Mouse (Mus musculus) monocyte, adult 2 months (primary cell): ENCODE results near the gene Dcxr.
A peak's percentile ranks its signal among the peaks of the same experiment; 100 is the strongest.

Experiments
- DNase-seq, 2 experiments: peaks; one replicate each; pipeline ENCODE4 v3.0.0; 2022; ENCODE audit warnings: low spot score in 2 of 2, low read depth in 1 of 2

The Dcxr gene

GRCm38 (mm10) chr11:120730331-120730870 is 3.3 kb upstream of the Dcxr start:
- no peak for DNase-seq

- DNase-seq, result peak in 1 of 2 experiments; percentile 51
These were observed 2.5 kb upstream of the Dcxr start for GRCm38 (mm10) chr11:120729432-120730050.

DNA sequence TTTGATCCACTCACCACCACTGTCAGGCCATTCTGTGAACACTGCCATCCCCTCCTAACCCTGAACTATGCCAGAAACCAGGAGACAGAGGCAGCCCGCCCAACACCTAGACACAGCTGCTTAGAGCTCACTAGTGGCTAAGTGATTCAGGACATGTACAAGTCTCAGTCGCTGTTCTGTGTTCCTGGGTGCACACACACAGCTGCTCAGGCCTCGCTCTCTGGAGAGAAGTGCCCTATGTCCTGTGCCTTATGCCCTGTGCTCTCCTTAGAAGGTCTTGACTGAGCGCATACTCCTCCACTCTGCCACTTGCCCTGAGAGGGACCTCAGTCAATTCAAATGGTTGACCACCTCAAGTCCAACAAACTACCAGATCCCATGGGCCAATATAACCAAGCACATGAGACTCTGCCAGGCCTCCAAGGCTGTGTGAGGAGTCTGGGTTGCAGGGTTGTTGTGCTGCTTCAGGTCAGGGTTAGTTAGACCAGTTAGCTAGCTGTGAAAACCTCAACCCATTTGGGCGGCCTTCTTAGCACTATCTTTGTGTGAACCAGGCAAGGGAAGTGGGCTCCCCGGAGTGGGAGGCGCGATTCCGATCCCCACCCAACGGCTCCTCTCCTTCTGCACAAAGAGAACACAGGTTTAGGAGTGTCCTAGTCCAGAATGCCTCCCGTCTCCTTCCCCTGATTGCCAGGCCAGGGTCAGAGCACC is 1.6 kb upstream of the Dcxr start:
- no peak for DNase-seq

DNA sequence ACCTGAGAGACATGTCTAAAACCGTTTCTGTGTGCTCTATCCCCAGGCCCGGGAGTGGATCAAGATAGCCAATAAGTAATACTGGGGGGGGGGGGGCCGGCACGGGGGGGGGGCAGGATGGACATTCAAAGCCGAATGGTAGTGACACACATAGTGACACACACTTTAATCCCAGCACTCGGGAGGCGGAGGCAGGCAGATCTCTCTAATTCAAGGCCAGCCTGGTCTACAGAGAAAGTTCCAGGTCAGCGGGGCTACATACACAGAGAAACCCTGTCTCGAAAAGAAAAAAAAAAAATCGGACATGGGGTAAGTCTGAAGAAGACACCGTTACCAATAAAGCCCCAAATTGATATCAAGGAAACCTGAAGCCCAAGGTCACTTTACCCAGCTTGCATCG is 483 bp upstream of the Dcxr start:
- DNase-seq, result no peak

DNA sequence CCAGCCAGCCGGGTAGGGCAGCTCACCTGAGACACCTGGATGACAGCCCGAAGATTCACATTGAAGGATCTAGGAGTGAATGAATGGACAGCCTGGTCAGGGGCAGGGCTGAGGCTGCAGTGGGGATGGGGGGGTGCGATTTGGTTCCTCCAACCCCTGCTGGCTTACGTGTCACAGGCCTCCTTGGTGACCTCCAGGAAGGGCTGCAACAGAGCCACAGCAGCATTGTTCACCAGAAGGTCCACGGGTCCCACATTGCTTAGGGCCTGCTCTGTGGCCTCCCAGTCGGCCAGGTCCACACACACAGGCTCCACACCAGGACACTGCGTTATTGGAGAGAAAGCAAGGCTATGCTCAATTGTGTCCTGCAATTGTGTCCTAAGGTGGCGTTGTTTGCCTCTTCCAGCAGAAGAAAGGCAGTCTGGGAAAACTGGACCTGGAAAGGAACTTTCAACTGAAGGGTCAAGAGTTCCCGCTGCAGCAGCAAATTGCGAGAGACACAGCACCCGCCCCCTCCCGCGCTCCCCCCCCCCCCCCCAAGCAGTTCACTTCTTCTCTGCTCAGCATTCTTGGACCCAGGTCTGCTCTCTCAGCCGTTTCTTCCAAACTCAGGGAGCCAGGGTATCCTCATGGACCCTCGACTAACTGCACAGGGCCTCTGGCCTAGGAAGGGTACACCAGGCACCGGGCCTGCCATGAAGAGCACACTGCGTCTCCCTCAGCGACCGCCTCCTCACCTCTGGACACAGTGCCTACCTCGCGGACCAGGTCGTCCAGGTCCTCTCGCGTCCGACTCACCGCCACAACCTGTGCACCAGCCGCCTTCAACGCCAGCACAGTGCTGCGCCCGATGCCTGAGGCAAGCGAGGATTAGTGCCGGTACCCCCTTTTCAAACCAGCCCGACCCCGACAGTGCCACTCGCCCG is 575 bp downstream of the Dcxr start:
- DNase-seq, result no peak

DNA sequence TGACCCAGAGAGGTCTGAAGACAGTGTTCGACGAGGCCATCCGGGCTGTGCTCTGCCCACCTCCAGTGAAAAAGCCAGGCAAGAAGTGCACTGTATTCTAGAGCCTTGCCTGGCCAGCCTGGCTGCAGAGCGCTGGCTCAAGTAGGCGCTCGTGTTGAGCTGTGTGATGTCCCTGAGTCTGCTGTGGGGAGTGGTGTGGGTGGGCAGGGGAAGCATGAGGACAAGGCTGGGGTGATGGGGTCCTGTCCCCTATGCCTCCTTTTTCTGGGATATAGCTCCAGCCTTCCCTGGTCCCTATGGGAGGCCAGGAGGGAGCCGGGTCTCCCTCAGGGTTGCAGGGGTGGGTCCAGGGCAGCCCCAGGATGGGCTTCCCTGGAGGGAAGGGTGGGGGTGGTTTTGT is 3.6 kb downstream of the Dcxr start:
- DNase-seq, result no peak

- no peak for DNase-seq
These were observed 4.2 kb downstream of the Dcxr start for GRCm38 (mm10) chr11:120722761-120723382.

DNA sequence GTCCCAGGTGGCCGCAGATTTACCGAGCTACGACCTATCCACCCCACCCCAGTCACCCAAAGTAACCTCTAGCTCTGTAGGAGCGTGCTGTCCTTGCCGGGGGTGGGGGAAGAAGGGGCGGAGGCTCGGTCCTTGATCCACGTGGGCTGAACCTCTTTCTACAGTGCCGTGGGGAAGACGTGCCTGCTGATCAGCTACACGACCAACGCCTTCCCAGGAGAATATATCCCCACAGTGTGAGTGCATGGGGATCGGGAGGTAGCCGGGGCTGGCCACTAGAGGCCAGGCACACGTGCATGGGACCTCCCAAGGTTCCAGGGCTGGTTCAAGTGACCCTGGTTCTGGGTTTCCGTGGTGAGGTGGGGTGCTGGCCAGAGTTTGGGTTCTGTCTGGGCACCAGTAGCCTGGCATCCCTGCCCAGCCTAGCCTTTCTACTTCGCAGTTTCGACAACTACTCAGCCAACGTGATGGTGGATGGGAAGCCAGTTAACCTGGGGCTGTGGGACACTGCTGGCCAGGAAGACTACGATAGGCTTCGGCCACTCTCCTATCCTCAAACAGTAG is 4.9 kb downstream of the Dcxr start:
- no peak for DNase-seq

- no peak for DNase-seq
These were observed 5.7 kb downstream of the Dcxr start, which contains the start of gene Rac3 for GRCm38 (mm10) chr11:120721124-120722066. Rac3 (plus strand) TSS chr11:120721470.

DNA sequence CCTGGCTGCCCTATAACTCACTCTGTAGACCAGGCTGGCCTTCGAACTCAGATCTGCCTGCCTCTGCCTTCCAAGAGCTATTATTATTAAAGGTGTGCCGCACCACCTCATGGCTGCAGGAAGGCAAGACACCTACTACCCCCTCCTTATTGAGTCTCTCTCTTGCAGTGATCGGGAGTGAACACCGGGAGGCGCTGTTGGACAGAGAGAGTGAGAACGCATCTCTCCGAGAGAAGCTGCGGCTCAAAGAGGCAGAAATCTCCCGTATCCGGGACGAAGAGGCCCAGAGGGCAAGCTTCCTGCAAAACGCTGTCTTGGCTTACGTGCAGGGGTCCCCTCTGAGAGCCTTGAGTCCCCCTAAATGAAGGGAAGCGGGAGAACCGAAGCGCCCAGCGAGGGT is 6.6 kb downstream of the Dcxr start:
- peak; percentile 77 to 83 for DNase-seq

GRCm38 (mm10) chr11:120719841-120720376 is 7.2 kb downstream of the Dcxr start:
- DNase-seq, result no peak

GRCm38 (mm10) chr11:120719242-120719641 is 7.8 kb downstream of the Dcxr start:
- no peak for DNase-seq

- no peak for DNase-seq
These were observed 11.9 kb downstream of the Dcxr start for GRCm38 (mm10) chr11:120715131-120715530.

DNA sequence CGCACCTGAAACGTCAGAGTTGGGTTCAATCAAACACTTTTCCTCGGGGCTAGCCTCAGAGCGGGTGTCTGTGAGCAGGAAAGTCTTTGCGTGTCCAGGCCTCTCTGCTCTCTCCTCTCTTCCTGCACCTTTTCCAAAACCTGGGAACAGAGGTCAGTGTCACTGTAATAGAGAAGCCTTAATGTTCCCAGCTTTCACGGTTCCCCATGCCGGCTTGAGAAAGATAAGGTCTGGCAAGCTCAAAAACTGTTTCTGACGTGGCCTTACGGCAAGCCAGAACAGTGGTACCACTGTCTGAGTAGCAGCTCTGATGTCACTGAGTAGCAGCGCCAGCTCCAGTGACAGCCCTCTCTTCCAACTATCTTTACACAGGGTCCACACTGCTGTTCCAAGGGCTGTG is 12.5 kb downstream of the Dcxr start:
- no peak for DNase-seq

- peak; percentile 92 for DNase-seq
These were observed 13.2 kb downstream of the Dcxr start, which contains the start of the genes Cenpx and Lrrc45 for GRCm38 (mm10) chr11:120713580-120714518. Cenpx (minus strand) TSS chr11:120713738. Lrrc45 (plus strand) TSS chr11:120713925.

DNA sequence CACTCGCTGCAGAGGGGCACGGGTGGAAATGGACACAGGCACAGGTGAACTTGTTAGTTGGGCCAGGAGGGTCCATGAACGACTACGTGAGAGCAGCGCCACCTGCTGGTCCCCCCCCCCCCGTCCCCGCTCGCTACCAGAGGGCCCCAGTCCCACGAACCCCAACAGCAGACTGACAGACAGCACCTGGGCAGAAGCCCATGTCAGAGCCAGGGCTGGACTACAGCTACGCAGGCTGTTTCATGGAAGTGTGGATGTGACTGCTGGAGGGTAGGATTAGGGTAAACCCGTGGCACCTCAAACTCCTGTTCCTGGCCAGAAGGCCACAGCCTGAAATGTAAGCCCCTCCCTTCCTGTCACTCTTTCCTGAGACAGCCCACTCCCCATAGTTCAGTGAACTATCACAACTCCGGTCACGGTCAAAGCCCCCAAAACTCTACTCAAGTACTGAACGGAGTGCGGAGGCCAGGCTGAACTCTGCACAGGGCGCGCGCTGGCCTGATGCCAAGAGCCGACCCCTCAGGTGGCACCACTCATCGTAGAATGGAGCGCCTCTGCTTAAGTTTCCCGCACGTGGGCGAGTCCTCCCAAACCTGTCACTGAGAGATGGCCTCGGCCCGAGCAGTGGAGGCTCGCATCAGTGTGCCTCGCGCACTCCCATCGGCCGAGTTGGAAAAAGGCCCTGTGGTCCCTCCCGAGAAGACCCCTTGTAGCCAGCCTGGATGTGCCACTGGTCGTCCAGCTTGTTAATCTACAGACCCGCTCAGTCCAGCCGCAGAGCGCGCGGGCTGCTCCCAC is 14.1 kb downstream of the Dcxr start:
- DNase-seq, result no peak

- no peak for DNase-seq
These were observed 15.0 kb downstream of the Dcxr start for GRCm38 (mm10) chr11:120711980-120712604.
